Mouse (Mus musculus) right cerebral cortex, postnatal 4 days (tissue): ENCODE results near the gene C1qtnf5.
"Not testable (repeated sequence)": the region's sequence is repeated elsewhere in the genome, so short reads cannot be mapped to it uniquely, and the experiment has no call there.

ENCODE experiments used
- DNase-seq: peaks from one replicate; pipeline ENCODE4 v3.0.0-alpha.2; 2022

C1qtnf5 gene

GRCm38 (mm10) chr9:44106596-44106995, 449 bp upstream of the C1qtnf5 start:
- no peak for DNase-seq

GRCm38 (mm10) chr9:44107557-44108179, 623 bp downstream of the C1qtnf5 start:
- peak; percentile 76 for DNase-seq

- DNase-seq, result no peak
Measured at GRCm38 (mm10) chr9:44108269-44109055, 1.4 kb downstream of the C1qtnf5 start.

- DNase-seq, result peak; percentile 83
Measured at GRCm38 (mm10) chr9:44109360-44110095, 2.5 kb downstream of the C1qtnf5 start.

GRCm38 (mm10) chr9:44111909-44112308, 4.9 kb downstream of the C1qtnf5 start:
- not testable (repeated sequence) for DNase-seq

- peak; percentile 96 for DNase-seq
Measured at GRCm38 (mm10) chr9:44113105-44113789, 6.2 kb downstream of the C1qtnf5 start, which contains the start of the genes Gm49380 and Rnf26. Gene Gm49380 (minus strand): TSS chr9:44113500. Gene Rnf26 (minus strand): TSS chr9:44113517.

GRCm38 (mm10) chr9:44114453-44114852, 7.4 kb downstream of the C1qtnf5 start:
- DNase-seq, result no peak

GRCm38 (mm10) chr9:44115599-44115998, 8.6 kb downstream of the C1qtnf5 start:
- DNase-seq, result no peak

- no peak for DNase-seq
Measured at GRCm38 (mm10) chr9:44116182-44116581, 9.1 kb downstream of the C1qtnf5 start.

- peak; percentile 46 for DNase-seq
Measured at GRCm38 (mm10) chr9:44119011-44119410, 12.0 kb downstream of the C1qtnf5 start.

- no peak for DNase-seq
Measured at GRCm38 (mm10) chr9:44119948-44120465, 13.0 kb downstream of the C1qtnf5 start.

GRCm38 (mm10) chr9:44124317-44124716, 17.3 kb downstream of the C1qtnf5 start:
- DNase-seq, result no peak

GRCm38 (mm10) chr9:44125026-44125425, 18.0 kb downstream of the C1qtnf5 start:
- no peak for DNase-seq

- peak; percentile 89 for DNase-seq
Measured at GRCm38 (mm10) chr9:44125546-44126428, 18.7 kb downstream of the C1qtnf5 start.

- DNase-seq, result no peak
Measured at GRCm38 (mm10) chr9:44126746-44127145, 19.7 kb downstream of the C1qtnf5 start.

- no peak for DNase-seq
Measured at GRCm38 (mm10) chr9:44127351-44127801, 20.3 kb downstream of the C1qtnf5 start.

- no peak for DNase-seq
Measured at GRCm38 (mm10) chr9:44129633-44130032, 22.6 kb downstream of the C1qtnf5 start.

- no peak for DNase-seq
Measured at GRCm38 (mm10) chr9:44130034-44130433, 23.0 kb downstream of the C1qtnf5 start.

- no peak for DNase-seq
Measured at GRCm38 (mm10) chr9:44130581-44131275, 23.7 kb downstream of the C1qtnf5 start.

GRCm38 (mm10) chr9:44131276-44131590, 24.2 kb downstream of the C1qtnf5 start:
- no peak for DNase-seq

- no peak for DNase-seq
Measured at GRCm38 (mm10) chr9:44132200-44132599, 25.2 kb downstream of the C1qtnf5 start.
